Mouse (Mus musculus) telencephalon, adult 2 months (tissue): Measurements from ENCODE around the gene Atcay.
"Not testable (repeated sequence)": the region's sequence is repeated elsewhere in the genome, so short reads cannot be mapped to it uniquely, and the experiment has no call there.

Experiments
- DNase-seq: peaks from one replicate; pipeline ENCODE4 v3.0.0-alpha.2; 2011; ENCODE audit warnings: low read depth, low spot score

Atcay gene

DNA sequence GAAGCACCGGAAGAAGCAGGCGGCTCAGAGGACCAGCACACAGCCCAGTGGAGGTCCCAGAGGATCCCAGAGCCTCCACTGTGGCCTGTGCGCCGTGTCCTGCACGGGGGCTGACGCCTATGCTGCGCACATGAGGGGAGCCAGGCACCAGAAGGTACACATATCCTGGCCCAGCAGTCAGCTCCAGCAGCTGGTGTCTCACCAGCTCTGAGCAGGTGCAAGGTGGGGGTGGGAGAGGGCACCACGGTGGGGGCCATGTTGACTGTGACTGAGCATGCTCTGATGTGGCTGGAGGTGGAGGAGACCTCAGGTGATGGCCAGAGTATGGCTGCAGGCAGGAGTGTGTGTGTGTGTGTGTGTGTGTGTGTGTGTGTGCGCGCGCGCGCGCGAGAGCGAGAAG is 11.4 kb upstream of the Atcay start:
- DNase-seq: no peak

GRCm38 (mm10) chr10:81240876-81241275 is 10.2 kb upstream of the Atcay start:
- no peak for DNase-seq

GRCm38 (mm10) chr10:81238618-81239017 is 8.0 kb upstream of the Atcay start:
- no peak for DNase-seq

DNA sequence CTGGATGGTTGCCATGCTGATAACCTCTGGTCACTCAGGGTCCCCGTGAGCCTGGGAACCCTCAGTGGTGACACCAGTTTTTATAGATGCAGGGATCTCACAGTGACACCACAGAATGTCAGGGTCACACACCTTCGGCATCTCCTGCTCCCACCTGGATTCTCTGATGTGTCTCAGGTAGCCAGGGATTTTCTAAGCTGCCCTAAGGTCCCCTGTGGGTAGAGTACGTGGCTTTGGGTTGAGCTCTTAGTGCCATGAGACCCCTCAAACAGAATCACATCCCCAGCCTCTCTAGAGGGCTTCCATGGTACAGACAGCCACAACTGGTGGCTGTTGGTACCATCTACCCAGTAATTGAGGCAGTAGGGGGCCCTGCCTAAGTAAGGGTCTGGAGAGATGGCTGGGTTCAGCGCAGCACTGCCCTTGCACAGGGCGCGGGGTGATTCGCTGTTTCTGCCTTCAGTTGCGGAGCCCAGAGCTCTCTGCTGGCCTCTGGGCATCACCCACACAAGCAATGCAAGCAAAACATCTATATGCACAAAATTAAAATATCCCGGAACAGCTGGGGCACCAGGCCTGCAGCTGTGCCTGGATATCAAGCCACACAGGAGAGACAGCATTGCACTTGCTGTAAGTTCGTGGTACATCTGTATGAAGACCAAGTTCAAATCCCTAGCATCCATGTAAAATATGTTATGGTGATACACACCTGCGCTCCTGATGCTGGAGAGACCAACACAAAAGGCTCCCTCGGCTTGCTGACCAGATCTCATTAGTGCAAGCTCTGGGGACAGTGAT is 6.0 kb upstream of the Atcay start:
- no peak for DNase-seq

GRCm38 (mm10) chr10:81234206-81234605 is 3.6 kb upstream of the Atcay start:
- no peak for DNase-seq

GRCm38 (mm10) chr10:81233226-81233585 is 2.6 kb upstream of the Atcay start:
- DNase-seq: no peak

DNA sequence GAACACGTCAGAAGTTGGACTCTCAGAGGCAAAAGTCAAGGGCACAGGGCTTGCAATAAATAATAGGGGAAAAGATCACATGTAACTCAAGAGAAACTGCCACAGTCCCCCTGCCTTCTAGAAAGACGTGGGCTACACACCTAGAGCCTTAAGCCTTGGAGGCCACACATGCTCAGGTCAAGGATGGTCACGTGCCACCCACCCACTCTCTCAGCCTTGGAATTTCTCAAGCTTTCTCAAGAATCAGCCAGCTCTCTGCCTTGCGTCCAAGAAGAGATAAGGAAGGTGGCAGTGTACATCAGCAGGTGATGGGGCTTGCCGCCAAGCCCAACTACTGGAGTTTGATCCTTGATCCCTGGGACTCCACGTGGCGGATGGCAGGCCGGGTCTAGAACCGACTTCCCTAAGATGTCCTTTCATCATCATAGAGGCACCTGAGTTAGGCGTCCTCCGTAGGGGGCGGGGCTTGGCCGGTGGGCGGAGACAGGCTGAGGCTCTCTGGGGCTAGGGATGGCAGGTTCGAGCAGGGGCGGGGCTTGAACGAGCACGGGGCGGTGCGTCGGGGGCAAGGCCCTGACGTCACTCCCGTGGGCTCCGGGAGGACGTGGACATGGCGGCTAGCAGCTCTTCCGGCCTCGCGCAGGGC is 2.1 kb upstream of the Atcay start, which contains the start of gene Zfr2:
Gene Zfr2 (plus strand): TSS at position 576 of the 646 bp plus-strand sequence.
- peak; percentile 85 for DNase-seq

- DNase-seq: no peak
These were observed 803 bp upstream of the Atcay start for GRCm38 (mm10) chr10:81231436-81231835.

DNA sequence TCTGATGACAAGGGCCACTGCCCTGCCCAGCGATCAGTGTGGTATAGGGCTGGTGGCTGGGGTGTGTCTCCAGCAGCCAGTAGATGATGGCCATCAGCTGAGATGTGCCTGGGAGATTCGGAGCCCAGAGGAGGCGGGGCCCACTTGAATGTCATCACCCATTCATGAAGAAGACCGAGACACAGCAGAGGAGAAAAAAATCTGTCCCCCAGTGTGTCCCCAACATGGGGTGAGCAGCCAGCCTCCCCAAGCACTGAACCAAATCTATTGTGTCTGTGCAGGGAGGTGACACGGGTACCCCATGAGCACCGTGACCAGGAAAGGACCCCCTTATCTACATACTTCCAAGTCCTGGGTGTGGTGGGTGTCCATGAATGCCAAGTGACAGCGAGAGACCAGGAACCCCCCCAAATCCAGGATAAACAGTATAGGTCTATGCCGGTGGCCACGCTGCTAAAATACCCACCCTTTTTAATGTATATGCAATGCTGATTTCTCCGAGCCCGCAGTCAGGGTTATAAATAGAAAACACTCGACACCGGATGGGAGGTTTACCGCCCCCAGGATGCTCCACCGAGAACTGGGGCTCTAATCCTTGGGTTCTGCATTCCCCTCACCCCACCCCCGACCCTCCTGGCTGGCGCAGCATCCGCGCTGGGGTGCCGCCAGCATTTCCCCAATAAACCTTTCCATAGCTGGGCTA is 747 bp downstream of the Atcay start:
- DNase-seq: peak; percentile 34

GRCm38 (mm10) chr10:81223731-81224130 is 6.9 kb downstream of the Atcay start:
- not testable (repeated sequence) for DNase-seq

GRCm38 (mm10) chr10:81221402-81222015 is 9.1 kb downstream of the Atcay start:
- no peak for DNase-seq

GRCm38 (mm10) chr10:81217964-81218363 is 12.7 kb downstream of the Atcay start:
- no peak for DNase-seq

GRCm38 (mm10) chr10:81217267-81217666 is 13.4 kb downstream of the Atcay start:
- not testable (repeated sequence) for DNase-seq

GRCm38 (mm10) chr10:81216810-81217209 is 13.8 kb downstream of the Atcay start:
- no peak for DNase-seq

- no peak for DNase-seq
These were observed 14.4 kb downstream of the Atcay start for GRCm38 (mm10) chr10:81216260-81216659.

- DNase-seq: no peak
These were observed 20.5 kb downstream of the Atcay start for GRCm38 (mm10) chr10:81210154-81210553.

DNA sequence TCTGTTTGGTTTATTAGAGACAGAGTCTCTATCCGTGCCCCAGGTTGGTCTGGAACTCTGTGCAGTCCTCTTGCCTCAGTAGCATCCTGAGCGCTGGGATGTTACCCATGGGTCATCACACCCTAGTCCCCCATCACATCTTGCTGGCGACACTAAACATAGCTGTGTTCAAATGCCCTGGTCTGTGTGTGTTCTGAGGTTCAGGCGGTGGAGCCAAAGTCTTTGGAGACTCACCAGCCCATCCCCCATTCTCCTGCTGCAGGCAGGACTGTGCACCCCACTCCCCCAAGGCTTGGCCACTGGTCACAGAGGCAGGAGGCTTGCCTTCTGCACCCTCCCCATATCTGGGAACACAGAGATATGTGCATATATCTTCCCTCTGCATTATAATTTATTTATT is 26.5 kb downstream of the Atcay start:
- no peak for DNase-seq

- DNase-seq: no peak
These were observed 27.5 kb downstream of the Atcay start for GRCm38 (mm10) chr10:81202978-81203720.

GRCm38 (mm10) chr10:81201807-81202758 is 28.6 kb downstream of the Atcay start, which contains the start of gene Nmrk2:
Gene Nmrk2 (minus strand): TSS chr10:81202051.
- DNase-seq: no peak
